Mouse (Mus musculus): ENCODE data around the gene Ttyh3.

The Ttyh3 gene

DNA sequence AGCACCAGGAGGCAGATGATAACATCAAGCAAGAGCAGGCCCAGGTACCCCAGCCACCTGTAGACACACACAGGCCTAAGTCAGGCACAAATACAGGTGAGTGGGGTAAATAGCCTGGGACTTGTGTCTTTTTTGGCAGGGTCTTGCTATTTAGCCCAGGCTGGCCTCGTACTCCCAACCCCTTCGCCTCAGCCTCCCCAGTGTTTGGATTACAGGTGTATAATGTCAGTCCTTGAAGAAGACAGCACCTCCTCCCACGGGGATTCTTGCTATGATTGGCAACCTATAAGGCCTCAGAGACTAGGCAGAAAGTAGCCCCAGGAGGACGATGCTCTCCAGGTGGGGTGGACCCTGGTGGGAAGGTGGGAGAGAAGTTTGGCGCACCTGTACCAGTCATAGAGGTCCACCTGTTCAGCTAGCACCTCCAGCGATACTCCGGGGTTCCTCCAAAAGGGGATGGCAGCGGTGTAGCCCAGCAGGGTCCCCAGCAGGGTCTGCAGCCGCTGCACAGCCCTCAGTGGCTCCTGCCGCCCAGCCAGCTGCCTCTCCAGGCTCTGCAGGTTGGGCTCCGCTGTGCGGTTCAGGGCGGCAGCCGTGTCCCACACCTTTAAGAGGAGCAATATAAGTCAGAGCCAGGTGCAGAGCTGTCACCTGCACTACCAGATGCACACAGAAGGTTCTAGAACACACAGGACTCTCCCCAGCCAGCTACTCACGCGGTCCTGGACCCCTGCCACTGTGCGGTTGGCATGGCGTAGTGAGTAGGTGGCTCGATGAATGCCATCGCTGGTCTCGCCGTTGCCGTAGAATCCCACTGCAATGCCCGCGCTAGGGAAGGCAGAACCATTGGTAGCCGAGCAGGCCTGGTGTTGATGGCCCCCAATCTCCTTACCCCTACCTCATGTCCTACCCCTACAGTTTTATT is 13.8 kb downstream of the Ttyh3 start:
- no peak for DNase-seq (ENCODE audit: low read depth in 1 of 2, low spot score in 2 of 2)

DNA sequence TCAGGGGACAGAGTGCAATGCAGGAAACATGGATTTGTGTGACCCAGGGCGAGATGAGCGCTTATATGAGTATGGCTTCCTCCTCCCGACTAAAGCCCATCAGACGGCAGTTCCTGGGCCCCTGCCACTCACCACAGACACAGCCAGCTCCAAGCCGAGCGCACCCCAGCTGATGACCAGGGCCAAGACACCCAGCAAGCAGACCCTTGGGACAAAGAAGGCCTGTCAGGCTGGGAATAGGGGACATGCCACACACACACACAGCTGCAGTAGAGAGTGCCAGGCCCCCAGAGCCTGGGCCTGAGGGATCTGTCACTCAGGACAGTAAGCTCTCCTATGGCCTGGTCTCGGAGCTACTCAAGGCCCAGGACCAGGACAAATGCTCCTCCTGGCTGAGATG is 15.4 kb downstream of the Ttyh3 start:
- no peak for DNase-seq (ENCODE audit: low read depth in 1 of 2, low spot score in 2 of 2)

DNA sequence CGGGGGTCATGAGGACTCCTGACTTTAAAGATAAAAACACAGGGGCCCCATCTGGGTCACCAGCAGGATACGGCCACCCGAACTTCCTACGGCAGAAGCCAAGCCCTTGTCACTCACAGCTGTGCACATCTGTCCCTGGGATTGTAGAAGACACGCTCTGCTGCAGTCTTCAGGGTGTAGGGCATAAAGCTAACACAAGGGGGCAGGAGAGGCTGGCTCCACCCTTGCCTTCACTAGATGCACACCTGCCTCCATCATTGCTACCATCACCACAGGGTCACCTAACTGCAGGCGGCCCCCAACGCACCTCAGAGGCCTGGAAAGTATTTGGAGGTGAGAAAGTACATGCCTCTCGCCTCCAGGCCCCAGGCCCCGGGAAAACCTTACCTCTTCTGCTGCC is 19.8 kb downstream of the Ttyh3 start:
- no peak for DNase-seq (ENCODE audit: low read depth in 1 of 2, low spot score in 2 of 2)

DNA sequence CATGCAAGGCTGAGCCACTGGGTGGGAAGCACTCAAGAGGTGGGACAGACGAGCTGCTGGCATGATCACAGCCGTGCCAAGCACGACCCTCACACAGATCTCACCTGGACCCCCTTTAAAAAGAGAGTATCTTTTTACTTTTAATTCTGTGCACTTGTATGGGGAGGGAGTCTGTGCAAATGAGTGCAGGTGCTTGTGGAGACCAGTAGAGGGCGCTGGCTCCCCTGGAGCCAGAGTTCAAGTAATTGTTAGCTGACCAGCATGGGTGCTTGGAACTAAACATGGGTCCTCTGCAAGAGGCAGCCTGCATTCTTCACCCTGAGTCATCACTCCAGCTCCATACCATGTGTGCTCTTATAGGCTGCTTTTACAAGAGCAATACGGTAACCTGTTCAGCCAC is 21.3 kb downstream of the Ttyh3 start:
- DNase-seq (ENCODE audit: low read depth in 1 of 2, low spot score in 2 of 2) = no peak

DNA sequence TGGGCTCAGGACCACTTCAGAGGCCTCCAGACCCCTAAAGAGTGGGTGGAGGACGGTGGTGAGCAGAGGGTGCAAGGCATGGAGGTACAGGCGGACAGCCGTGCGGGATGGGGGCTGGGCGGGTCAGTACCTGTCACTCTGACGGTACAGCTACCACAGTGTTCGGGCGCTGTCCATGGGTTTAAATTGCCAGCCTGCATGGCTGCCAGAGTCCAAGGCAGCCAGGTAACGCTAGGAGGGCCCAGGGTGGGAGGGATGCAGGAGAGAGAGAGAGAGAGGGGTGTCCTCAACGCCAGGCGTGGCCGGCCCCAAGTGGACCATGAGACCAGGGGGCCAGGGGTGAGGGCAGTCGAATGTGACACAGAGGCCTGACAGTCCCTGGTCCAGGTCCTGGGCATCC is 23.9 kb downstream of the Ttyh3 start:
- no peak for DNase-seq (ENCODE audit: low read depth in 1 of 2, low spot score in 2 of 2)

DNA sequence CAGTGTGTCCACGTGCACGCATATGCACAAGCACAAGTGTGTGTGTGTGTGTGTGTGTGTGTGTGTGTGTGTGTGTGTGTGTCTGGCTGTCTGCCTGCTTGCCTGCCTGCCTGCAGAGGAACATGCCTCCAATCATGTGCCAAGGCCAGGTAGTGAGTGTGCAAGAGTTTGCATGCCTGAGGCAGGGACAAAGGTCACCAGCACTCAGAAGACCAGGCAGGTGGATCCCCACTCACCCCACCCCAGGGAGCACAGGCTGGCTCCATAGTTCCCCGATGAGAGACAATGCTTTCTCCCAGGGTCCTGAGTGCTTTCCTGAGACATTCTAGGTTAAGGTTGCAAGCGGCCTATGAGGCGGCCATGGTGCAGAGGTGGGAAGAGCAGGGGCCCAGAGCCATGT is 24.6 kb downstream of the Ttyh3 start:
- no peak for DNase-seq (ENCODE audit: low read depth in 1 of 2, low spot score in 2 of 2)

DNA sequence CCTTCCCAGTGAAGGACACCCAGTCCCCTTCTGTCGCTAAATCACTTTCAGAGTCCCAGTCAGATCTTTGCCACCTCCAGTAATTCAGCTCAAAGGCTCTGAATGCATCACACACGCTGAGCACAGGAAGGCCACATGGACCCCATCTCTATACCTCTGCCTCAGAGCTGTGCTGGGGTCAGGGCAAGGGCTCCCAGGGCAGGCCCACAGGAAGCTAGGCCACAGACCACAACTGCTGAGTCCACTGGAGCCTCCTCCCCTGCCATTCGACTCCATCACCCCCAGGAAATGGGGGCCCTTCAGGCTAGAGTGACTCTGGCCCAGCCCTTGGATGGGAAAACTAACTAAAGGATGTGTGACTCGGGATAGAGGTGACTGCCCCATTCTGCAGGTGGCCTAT is 25.0 kb downstream of the Ttyh3 start:
- no peak for DNase-seq (ENCODE audit: low read depth in 1 of 2, low spot score in 2 of 2)

DNA sequence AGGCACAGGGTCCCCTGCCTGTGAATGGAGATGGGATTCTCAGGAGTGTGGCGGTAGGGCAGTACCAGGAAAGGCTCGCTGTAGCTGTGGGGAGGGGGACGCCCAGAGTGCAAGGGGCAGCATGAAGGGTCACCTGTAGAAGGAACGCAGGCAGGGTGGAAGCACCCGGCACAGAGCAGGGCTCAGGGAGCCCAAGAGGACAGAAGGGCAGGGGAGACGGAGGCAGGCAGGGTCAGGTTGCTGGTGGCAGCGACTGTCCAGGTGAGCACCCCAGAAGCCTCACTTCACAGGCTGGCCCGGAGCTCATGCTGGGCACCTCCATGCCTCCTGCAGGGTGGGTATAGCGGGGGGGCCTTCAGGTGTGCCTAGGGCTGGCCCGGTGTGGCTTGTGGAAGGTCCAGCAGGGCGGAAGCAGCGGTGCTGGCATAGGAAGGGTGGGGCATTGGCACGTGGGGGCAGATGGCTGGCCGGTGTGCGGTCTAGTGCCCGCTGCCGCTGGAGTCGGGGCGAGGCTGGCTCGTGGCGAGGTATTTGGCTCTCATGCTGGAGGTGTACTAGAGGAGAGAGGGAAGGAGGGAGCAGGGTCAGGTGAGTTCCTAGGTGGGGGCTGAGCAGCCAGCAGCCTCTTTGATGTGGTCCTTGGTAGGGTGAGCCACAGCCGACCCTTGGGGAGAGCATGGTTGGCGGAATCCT is 25.7 kb downstream of the Ttyh3 start:
- no peak for DNase-seq (ENCODE audit: low read depth in 1 of 2, low spot score in 2 of 2)

DNA sequence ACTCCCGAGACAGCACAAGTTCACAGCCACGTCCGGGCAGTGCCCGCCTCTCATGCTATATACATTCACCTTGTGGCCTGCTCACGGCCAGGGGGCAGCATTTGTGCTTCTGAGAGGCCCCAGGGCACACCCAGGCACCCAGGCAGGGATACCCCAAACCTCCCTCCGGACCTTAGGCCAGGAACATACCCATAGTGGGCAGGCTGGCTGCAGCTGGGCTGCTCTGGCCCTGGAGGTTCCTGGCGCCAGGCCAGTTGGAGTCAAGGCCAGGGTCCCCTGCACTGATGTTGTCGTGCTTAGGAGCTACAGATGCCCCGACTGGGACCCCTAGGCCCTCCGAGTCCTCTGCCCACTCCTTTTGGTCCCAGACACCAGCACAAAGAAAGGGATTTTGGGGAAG is 27.3 kb downstream of the Ttyh3 start:
- no peak for DNase-seq (ENCODE audit: low read depth in 1 of 2, low spot score in 2 of 2)

DNA sequence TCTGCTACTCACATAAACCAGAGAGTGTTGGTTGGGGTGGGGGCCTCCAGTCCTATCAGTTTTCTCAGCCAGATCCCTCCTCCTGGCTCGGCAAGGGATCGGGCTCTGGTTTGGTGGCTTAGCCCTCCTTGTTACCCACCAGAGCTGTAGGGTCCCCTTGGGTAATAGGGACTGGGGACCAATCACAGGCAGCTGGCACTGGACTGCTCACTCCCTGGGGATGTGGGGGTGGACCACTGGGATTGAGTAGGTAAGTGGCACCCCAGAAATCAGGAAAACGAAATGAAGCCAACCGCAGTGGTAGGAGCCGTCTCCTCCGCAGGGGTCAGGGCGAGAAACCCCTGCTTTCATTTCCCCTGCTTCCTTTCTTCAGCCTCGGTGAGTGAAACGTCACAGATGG is 27.7 kb downstream of the Ttyh3 start:
- no peak for DNase-seq (ENCODE audit: low read depth in 1 of 2, low spot score in 2 of 2)

DNA sequence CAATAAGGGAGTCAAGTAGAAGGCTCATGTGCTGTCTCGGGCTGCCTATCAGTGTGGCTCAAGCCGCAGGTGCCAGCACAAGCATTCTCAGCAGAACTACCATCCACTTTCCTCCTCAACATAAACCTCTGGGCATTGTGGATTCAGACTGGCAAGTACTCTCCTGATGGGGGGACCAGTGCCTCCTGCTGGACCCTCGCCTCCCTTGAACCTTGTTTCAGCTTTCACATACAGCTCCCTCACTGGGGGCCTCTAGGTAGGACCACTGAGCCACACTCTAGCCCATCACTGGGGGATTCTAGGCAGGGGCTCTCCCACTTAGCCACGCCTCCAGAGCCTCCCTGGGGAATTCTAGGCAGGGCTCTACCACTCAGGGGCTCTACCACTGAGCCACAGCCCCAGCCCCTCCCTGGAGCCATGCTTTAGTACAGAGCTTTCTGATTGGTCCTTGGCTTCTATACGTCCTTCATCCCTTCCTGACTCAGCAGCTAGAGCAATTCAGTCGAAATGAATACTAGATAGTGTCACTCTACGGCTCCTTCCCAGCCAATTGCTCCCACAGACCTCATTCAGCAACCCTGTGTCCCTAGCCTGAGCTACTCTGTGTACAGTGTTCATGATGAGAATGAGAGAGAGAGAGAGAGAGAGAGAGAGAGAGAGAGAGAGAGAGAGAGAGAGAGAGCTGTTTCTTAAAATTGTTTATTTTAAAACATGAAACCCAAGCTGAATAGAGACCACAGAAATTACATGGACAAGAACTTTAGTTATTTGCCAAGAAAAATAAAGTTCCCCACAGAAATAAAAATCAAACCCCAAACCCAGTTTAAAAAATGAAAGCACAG is 28.7 kb downstream of the Ttyh3 start:
- no peak for DNase-seq (ENCODE audit: low read depth in 1 of 2, low spot score in 2 of 2)

DNA sequence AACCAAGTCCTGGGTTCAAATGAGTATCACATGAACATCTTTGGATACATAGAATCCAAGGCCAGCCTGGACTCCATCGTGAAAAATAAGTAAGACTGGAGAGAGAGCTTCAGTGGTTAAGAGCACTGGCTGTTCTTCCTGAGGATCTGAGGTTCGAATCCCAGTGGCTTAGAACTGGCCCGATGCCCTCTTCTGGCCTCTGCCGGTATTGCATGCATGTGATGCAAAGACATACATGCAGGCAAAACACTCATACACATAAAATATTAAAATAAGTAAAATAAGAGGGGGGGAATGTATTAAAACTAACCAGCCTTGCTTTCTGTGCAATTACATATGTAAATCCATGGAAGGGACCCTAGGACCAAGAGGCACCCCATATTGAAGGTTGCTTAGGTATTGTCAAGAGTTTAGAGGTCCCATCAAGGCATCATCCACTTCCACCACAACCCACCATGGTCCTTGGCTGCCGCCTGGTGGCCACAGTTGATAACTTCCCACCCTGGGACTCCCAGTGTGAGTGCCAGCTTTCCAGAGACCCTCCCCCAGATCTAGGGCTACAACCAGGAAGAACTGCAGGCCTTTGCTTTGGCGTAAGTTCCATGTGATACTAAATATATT is 29.6 kb downstream of the Ttyh3 start:
- DNase-seq (ENCODE audit: low read depth in 1 of 2, low spot score in 2 of 2) = peak; percentile 46 to 77

DNA sequence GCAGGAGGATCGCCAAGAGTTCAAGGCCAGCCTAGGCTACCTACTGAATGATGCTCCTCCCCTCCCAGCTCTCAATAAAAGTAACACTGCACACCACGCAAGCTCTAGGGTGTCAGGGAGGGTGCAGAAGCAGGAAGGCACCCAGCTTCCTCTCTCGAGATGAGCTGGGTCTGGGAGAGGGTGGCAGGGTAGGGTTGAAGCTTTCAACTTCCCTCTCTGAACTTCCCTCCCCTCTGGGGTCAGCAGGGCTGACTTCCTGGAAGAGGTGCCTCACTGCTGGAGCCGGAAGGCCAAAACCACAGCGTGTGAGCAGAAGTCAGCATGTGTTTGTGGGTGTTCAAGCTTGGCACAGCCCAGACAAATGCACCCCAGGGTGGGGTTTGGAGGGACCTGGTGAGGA is 31.1 kb downstream of the Ttyh3 start:
- DNase-seq (ENCODE audit: low read depth in 1 of 2, low spot score in 2 of 2) = peak; percentile 87 to 89

DNA sequence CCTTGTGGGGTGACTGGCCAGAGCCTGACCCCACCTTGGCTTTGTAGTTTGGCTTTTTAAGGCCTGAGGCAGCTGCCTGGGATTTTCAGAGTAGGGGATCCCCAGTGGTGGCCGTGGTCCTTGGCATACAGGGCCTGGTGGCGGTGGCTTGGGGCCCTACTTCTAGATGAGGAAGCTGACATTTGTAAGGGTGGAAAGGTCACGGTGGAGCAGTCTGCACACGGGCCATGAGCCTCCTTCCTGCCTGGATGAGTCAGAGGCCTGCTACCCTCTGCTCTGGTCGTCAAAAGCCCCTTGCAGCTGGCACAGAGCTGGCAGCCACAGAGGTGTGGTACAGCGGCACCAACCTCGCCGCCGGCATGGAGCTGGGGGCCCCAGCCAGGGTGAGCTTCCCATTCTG is 32.1 kb downstream of the Ttyh3 start:
- DNase-seq (ENCODE audit: low read depth in 1 of 2, low spot score in 2 of 2) = peak; percentile 79 to 91

DNA sequence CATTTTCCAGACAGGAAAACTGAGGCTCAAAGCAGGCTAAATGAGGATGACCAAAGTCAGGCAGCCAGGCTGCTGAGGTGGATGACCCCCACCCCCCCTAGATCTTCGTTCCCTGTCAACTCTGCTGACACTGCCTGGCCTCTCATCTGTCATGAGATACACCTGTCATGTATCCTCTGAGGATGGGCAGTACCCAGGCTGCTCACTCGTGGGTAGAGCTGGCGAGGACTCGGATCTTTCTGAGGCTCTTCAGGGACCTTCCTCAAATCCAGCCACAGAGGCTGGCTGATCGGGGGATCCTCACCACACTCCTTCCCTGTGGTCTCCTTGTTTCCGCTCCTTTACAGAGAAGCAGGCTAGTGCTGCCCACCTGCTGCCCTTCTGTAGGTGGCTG is 32.7 kb downstream of the Ttyh3 start:
- no peak for DNase-seq (ENCODE audit: low read depth in 1 of 2, low spot score in 2 of 2)

DNA sequence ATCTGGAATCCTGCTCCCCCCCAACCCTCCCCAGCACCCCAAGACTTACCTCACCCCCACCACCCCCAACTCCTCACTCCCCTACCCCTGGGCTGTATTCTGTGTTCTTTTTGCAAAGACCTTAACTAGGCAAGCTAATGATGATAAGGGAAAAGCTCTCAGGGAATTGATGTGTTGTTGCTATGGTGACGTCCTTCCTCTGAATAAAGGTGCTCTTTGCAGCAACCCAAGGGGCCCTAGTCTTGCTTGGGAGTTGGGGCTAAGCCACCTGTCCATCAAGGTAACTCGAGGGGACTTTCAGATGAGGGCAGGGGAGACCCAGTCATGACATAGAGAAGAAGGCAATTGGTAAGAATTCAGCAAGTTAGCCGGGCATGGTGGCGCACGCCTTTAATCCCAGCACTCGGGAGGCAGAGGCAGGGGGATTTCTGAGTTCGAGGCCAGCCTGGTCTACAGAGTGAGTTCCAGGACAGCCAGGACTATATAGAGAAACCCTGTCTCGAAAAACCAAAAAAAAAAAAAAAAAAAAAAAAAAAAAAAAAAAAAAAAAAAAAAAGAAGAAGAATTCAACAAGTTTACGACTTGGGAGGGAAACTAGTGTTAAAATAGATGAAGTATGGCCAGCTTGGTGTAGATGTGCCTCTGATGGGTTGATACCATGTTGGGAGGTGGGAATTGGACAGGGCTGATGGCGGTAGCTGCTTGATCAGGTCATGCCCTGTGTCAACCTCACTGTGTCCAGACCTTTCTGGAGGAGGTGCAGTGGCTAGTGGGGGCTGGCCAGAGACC is 33.3 kb downstream of the Ttyh3 start:
- DNase-seq (ENCODE audit: low read depth in 1 of 2, low spot score in 2 of 2) = no peak

DNA sequence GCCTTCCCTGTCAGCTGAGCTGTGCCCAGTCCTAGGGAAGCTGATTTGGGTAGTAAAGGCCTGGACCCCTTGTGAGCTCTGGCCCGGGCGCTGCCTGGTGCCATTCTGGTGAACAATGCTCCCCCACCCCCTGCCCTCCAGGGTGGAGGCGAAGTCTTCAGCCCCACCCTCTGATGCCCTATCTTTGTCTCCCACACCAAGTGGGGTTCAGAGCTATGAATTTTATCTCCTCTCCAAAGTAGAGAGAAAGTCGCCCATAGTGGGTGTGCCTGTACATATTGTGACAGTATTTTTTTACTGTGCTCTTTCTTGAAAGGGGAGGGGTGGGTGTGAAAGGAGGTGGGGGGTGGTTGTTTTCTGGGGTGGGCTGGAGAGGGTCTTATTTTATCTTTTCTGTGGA is 34.0 kb downstream of the Ttyh3 start:
- DNase-seq (ENCODE audit: low read depth in 1 of 2, low spot score in 2 of 2) = no peak

DNA sequence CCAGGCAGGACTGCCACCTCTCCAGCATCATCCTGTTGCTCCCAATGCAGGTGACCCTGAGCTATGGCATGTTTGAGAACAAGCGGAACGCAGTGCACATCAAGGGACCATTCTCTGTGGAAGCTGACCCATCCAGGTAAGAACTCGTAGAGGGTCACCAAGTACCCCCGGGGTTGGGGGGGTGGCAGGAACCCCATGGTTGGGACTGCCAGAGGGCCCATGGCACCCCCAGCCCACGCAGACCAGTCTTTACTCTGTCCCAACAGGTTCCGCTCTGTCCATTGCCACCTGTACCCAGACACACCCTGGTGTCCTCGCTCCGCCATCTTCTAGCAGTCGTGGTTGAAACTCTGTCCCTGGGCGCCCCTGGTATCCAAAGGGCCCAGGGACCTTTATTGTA is 34.7 kb downstream of the Ttyh3 start:
- no peak for DNase-seq (ENCODE audit: low read depth in 1 of 2, low spot score in 2 of 2)

DNA sequence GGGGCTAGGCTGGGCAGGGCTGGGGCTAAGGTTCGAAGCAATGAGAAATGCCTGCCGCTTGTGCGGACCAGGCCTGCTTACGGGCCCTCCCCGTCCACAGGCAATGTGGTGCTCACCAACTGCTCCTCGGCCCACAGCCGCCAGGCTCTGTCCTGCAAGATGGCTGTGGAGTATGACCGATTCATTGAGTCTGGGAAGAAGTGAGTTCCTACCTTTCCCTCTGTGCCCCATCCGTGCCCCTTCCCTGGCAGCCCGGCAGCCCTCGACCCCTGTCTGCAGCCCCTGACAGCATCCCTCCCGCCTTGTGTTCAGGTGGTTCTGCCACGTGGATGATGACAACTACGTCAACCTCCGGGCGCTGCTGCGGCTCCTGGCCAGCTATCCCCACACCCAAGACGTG is 36.6 kb downstream of the Ttyh3 start:
- no peak for DNase-seq (ENCODE audit: low read depth in 1 of 2, low spot score in 2 of 2)

DNA sequence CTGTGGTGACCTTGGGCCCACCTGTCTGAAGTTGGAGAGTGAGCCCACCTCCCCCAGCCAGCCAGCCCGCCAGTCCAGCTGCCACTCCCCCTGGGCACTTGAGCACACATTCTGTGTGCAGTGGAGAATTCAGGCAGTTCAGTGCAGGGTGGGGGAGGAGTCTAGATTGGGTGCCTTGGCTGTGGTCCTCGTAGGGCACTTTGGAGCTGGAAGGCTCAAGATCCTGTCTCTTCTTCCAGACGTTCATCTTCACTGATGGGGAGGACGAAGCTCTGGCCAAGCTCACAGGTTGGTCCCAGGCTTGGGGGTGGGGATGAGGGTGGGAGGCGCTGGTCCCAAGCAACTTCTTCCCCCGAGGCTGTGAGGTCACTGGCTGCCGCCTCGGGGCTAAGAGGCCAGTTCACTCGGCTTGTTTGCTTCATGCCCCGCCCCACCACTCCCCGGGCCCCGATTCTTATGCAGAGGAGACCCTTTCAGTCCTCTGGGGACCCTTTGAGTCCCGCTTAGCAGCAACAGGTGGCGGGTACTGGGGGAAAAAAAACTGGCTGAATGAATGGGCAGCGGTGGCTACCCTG is 37.1 kb downstream of the Ttyh3 start:
- no peak for DNase-seq (ENCODE audit: low read depth in 1 of 2, low spot score in 2 of 2)
